Mouse (Mus musculus) monocyte, adult 2 months (primary cell): Measurements from ENCODE around the gene Lypd3.
"Not testable (repeated sequence)": the region's sequence is repeated elsewhere in the genome, so short reads cannot be mapped to it uniquely, and the experiment has no call there.

ENCODE experiments used
- DNase-seq, 2 experiments: peaks; one replicate each; pipeline ENCODE4 v3.0.0; 2022; ENCODE audit warnings: low spot score in 2 of 2, low read depth in 1 of 2

The Lypd3 gene

GRCm38 (mm10) chr7:24612308-24612910, 23.9 kb upstream of the Lypd3 start:
- no peak for DNase-seq

- no peak for DNase-seq
Measured at GRCm38 (mm10) chr7:24614816-24615215, 21.5 kb upstream of the Lypd3 start.

GRCm38 (mm10) chr7:24617763-24618162, 18.6 kb upstream of the Lypd3 start:
- no peak for DNase-seq

GRCm38 (mm10) chr7:24618374-24618773, 18.0 kb upstream of the Lypd3 start:
- DNase-seq = not testable (repeated sequence)

- no peak for DNase-seq
Measured at GRCm38 (mm10) chr7:24619671-24620397, 16.5 kb upstream of the Lypd3 start.

- DNase-seq = no peak
Measured at GRCm38 (mm10) chr7:24621193-24621592, 15.2 kb upstream of the Lypd3 start.

GRCm38 (mm10) chr7:24622967-24623366, 13.4 kb upstream of the Lypd3 start:
- no peak for DNase-seq

GRCm38 (mm10) chr7:24628685-24629610, 7.4 kb upstream of the Lypd3 start:
- DNase-seq = peak in 1 of 2 experiments; percentile 67

GRCm38 (mm10) chr7:24629672-24630071, 6.7 kb upstream of the Lypd3 start:
- DNase-seq = no peak

GRCm38 (mm10) chr7:24630116-24630880, 6.1 kb upstream of the Lypd3 start:
- DNase-seq = no peak

GRCm38 (mm10) chr7:24637046-24637445, 696 bp downstream of the Lypd3 start:
- DNase-seq = no peak

GRCm38 (mm10) chr7:24638026-24638856, 1.9 kb downstream of the Lypd3 start:
- no peak for DNase-seq

GRCm38 (mm10) chr7:24640450-24640849, 4.1 kb downstream of the Lypd3 start:
- no peak for DNase-seq

GRCm38 (mm10) chr7:24642491-24642890, 6.1 kb downstream of the Lypd3 start:
- DNase-seq = peak in 1 of 2 experiments; percentile 47

- DNase-seq = no peak
Measured at GRCm38 (mm10) chr7:24644492-24644891, 8.1 kb downstream of the Lypd3 start.

GRCm38 (mm10) chr7:24644996-24645395, 8.6 kb downstream of the Lypd3 start:
- DNase-seq = no peak

GRCm38 (mm10) chr7:24646486-24646885, 10.1 kb downstream of the Lypd3 start:
- no peak for DNase-seq

- DNase-seq = peak in 1 of 2 experiments; percentile 25
Measured at GRCm38 (mm10) chr7:24653681-24654080, 17.3 kb downstream of the Lypd3 start.

- no peak for DNase-seq
Measured at GRCm38 (mm10) chr7:24659737-24660357, 23.5 kb downstream of the Lypd3 start.
